Mouse (Mus musculus): ENCODE results near the gene Fkbp5. TPM values are rescaled to one million over a fixed set of nuclear protein-coding genes. Genes with fewer than 3 reads are reported as not detected.

The Fkbp5 gene
- total RNA-seq, 2 experiments from 2014 or later, result 42.8 to 45.6 TPM

DNA sequence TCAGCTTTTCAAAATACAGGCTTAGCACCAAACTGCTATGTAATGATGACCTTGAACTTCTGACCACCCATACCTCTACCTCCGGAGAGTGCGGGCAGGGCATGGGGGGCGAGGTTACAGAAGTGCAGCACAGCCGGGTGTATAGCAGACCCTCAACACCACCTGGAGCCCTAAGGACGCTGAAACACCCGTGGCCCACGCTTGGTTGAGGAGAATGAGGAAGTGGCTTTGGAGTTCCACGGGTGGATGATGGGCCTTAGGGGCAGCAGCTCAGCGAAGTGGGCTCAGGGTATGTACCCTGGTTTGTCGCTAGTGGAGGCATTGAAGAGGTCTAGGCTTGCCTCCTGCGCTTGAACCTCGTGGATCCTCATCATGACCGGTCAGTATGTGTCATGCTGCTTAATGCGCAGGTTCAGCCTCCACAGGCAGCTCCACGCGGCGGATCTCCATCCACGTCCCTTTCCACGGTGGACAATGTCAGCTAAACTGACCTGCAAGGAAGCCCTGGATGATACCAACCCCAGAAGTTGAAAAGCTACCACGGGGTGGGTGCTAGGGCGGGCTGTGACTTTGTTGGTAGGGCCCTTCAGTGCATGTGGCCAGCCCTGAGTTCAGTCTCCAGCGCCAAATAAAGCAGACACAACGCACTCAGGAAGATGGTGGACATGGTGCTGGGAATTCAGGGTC is 6.8 kb upstream of the Fkbp5 start:
- DNase-seq (ENCODE audit: low spot score in 2 of 2), result no peak

- DNase-seq (ENCODE audit: low spot score in 2 of 2), result no peak
Measured at GRCm38 (mm10) chr17:28523355-28524008, 6.2 kb upstream of the Fkbp5 start.

DNA sequence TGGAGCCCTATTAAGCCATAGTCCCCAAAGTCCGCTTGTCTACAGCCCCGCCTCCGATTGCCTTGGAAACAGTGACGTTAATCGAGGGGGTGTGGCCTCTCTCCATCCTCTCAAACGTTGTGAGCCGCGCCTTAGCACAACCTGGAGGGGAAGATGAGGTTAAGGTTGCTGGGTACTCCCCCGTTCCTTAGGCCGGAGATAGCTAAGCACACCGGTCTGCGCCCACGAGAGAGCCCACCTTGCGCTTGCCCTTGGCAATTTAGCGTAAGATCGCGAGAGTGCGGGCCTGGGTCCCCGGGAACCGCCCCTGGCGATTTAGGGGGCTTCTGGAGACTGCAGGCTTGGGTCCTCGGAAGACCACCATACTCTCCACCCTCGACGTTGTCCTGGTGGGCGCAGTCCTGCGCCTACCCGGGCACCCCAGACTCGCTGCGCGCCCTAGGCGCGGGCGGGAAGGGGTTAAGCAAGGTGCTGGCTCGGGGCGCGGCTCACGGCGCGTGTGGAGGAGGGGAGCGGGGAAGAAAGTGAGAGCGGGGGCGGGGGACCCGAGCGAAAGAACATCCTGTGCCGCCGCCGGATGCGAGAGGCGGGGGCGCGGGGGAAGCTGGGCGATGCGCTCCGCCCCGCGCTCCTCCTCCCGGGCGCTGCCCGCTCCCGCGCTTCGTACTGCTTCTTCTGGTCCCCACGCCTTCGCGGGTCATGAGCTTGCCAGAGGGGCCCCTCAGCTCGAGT is 5.5 kb upstream of the Fkbp5 start:
- peak; percentile 88 to 91 for DNase-seq (ENCODE audit: low spot score in 2 of 2)

DNA sequence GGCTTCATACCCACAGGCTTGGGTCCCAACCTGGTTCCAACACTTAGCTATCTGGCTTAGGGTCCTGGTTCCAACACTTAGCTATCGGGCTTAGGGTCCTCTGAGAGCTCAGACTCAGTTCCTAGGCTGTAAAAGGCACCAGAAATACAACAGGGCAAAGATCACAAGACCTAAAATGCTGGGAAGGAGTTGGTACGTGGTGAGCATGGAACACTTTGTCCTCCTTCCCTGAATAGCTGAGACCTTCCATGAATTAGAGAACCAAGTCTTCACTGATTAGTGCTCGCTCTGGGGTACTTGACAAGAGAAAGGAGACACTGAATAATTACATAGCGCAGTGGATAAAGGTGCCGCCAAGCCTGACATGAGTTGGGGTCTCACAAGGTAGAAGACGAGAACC is 4.6 kb upstream of the Fkbp5 start:
- no peak for DNase-seq (ENCODE audit: low spot score in 2 of 2)

DNA sequence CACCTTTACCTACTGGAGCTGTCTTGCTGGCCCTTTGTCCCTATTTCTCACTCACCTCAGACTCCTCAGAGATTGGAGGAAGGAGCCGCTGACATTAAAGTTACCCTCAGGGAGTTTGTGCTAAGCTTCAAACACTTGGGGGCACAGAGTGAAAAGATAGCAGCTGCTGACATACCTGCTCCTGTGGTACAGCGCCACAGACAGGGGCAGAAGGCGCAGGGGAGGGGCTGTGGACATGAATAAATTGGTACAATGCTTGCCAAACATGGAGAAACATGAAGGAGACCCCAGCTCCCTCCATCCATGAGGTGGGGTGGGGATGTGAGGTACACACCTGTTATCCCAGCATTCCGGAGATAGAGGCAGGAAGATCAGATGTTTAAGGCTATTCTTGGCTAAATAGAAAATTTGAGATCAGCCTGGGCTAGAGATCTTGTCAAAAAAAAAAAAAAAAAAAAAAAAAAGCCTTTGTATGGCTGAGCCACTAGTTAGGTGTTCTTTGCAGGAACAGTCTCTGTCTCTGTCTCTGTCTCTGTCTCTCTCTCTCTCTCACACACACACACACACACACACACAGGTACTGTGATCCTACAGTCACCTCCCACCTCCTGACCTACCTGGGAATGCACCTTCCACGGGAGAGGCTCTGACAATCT is 3.9 kb upstream of the Fkbp5 start:
- DNase-seq (ENCODE audit: low spot score in 2 of 2), result no peak

- no peak for DNase-seq (ENCODE audit: low spot score in 2 of 2)
Measured at GRCm38 (mm10) chr17:28520561-28520960, 3.2 kb upstream of the Fkbp5 start.

DNA sequence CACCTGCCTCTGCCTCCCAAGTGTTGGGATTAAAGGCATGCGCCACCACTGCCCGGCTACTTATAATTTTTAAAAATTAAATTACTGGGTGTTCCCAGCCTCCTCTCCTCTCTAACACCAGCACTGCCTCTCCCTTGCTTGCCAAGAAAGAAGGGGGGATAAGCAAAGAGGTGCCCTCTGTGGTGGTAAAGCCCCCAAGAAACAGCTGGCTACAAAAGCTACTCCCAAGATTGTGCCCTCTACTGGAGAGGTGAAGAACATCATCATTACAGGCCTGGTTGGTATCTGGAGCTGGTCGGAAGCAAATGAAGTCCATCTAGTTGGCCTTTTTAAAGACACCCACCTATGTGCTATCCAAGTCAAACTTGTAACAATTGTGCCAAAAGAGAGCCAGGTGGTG is 2.5 kb upstream of the Fkbp5 start:
- no peak for DNase-seq (ENCODE audit: low spot score in 2 of 2)

DNA sequence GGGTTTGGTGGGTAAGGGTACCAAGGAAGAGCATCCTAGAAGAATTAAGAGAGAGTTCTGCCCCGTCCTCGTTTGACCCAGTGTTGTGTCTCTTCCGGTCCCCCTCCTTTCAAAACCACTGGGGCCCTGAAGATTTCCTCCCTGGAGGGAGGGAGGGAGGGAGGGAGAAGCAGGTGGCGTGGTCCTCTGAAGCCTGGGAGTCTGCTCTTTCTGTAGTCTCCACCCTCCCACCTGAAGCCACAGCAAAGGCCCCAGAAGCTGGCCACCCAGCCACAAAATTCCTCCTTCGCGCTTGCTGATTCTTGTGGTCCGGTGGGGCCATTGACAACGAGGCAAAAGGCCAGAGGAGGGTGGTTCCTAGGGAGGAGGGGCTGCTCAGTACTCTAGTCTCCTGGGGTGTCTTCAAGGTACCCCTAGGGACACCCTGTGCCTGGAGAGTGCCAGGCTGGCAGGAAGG is 1.3 kb upstream of the Fkbp5 start:
- no peak for DNase-seq (ENCODE audit: low spot score in 2 of 2)

DNA sequence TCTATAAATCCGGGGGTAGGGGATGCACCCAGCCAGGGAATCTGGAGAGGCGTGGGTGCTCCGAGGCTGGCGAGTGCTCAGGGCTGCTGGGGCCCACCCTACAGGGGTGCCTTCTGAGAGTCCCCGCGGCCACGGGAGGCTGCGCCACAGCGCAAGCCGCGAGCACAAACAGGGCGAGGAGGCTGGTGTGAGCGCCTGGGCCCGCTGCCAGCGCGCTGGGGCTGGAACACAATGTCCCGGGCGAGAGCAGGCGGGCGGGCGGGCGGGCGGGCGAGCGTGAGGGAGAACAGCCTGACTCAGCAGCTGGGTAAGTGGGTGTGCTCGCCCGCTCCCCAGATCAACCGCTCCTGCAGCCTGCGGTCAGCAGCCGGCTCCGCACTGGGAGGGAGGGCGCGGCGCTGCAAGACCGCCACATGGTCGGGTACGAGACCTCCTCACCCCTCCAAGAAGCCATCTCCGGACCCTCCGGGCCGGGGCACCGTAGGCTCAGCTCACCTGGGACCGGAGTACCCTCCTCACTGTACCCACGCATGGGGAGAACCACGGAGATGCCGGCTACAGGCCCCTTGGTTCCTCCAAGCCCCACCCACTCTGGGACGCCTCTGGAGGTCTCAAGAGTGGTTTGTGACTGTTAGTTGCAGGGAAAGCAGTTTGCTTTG is 758 bp upstream of the Fkbp5 start:
- DNase-seq (ENCODE audit: low spot score in 2 of 2), result peak; percentile 89

- DNase-seq (ENCODE audit: low spot score in 2 of 2), result no peak
Measured at GRCm38 (mm10) chr17:28516881-28517280, 446 bp downstream of the Fkbp5 start.

DNA sequence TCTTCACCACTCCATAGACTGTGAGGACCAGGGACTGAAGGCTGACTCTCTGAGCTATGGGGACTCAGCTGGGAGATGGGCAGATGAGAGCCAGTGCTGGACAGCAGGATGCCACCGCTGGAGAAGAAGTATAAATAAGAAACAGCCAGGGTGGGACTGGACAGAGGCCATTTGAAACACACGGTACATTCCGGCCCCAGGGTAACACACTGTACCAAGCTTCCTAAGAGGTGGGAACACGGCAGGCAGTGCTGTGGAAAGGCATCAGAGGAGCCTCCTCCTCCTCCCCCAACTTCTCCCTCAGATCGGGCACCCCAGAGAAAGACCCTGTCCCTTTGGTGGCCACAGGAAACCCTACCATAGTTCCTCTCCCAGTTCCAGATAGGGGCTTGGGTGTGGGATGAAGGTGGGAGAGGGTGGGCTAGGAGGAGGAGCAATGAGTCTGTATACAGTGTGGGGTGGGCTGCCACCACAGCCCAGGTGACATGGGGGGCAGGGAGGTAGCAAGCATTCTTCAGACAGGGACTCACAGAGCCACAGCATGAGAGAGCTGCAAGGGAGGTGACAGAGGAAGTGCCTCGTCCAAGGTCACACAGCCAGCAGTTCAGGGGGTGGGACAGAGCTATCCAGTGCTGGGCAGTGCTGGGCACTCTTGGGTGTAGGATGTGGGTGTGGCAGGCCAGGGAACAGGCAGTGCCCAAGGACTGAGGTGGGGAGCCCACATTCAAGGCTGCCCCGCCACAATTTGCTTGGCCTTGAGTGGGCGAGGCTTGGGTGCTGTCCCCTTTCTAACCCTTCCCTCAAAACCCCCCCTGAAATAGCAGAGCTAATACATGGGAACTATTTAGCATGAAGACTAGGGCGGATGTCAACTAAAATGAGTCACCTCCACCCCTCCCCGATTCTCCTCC is 1.6 kb downstream of the Fkbp5 start:
- DNase-seq (ENCODE audit: low spot score in 2 of 2), result no peak

DNA sequence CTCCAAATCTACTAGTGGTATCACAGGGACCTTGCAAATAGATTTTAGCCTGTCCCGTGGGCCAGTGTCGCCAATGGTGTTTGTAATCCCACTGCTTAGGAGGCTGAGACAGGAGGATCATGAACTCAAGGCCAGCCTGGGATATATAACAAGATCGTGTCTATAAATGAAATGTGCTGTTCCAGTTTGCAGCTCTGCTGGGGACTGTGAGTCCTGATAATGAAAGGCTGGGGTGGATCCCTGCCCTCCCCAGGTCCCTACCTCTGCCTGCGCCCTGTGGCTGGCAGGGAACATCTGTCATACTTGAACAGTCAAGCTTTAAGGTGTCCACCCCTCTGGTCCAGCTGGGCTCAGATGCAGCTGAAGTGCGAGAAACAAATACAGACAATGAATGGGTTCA is 2.8 kb downstream of the Fkbp5 start:
- no peak for DNase-seq (ENCODE audit: low spot score in 2 of 2)

DNA sequence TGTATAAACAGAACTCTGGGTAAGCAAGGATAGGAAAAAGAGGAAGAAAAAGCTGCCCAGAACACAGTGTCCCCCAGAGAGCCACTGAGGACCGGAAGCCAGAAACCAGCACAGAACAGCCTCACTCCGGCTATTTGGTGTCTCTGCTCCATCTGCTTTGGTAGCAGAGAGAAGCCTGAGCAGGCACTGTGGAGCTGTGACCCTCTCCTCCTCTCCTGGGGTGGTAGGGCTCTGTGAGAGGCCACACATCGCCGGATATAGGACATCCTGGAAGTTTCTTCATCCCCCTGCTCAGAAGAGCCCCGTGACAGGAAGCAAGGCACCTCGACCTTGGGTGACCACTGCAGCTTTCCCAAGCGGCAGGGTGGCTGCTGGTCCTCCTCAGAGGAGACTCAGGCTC is 3.5 kb downstream of the Fkbp5 start:
- no peak for DNase-seq (ENCODE audit: low spot score in 2 of 2)

DNA sequence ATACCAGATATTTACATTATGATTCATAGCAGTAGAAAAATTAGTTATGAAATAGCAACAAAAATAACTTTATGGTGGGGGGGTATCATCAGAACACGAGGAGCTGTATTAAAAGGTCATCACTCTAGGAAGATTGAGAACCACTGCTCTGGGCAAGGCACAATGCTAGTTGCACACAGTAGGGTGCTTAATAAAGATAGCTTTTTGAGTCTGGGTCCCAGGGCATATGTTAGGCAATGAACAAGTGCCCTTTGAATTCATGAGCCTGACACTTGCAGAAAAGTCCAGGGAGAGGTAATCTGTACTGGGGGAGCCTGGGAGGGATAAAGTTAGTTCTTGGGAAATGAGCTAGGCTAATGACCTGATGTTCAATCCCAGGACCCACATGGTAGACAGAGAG is 4.0 kb downstream of the Fkbp5 start:
- DNase-seq (ENCODE audit: low spot score in 2 of 2), result no peak

GRCm38 (mm10) chr17:28512696-28513095 is 4.6 kb downstream of the Fkbp5 start:
- DNase-seq (ENCODE audit: low spot score in 2 of 2), result no peak

DNA sequence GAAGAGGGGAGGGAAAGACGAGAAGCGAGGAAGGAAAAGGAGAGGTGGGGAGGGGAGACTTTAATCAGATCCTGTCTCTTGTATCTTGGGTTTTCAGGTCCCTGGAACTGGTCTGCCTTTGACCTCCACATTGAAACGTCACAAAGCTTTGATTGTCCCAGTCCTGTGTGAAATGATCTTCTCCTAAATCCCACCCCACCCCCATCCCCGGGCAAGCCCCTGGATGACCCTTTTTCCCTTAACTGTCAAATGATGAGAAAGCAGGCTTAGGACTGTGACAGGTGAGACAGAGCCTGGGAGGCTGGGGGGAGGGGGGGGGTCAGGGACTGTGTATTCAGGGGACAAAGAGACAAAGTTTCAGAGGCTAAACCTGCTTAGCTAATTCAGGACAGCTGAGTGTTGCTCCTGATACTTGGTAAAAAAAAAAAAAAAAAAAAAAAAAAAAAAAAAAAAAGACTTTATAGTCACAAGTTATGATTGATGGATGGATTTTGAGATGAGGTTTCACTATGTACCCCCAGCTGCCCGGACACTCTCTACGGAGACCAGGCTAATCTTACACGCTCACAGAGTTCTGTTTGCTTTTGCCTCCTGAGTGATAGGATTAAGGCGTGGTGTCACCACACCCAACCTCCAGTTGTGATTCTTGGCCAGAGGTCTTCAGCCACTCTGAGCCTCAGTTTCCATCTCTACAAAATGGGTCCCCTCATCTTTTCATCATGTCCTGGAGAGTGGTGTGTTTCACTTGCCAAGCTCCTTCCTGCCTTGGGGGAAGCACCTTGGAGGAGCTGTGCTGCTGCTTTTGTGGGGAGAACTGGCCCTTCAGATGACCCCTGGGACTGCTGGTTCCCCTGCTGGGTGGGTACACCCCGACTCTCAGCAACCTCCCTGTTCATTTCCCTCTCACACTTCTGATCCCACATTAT is 5.4 kb downstream of the Fkbp5 start:
- no peak for DNase-seq (ENCODE audit: low spot score in 2 of 2)

- no peak for DNase-seq (ENCODE audit: low spot score in 2 of 2)
Measured at GRCm38 (mm10) chr17:28510445-28511342, 6.6 kb downstream of the Fkbp5 start.

- DNase-seq (ENCODE audit: low spot score in 2 of 2), result no peak
Measured at GRCm38 (mm10) chr17:28507496-28507895, 9.8 kb downstream of the Fkbp5 start.
